Mouse (Mus musculus) megakaryocyte, embryonic 14.5 days (primary cell): ENCODE results near the gene Zfp592.

Experiments used
- FLI1 ChIP-seq: IDR thresholded peaks from 2 replicates; pipeline ENCODE4 v1.6.1; 2012; ENCODE audit warnings: low read length, inconsistent platforms, mixed read lengths
- GATA1 ChIP-seq: IDR thresholded peaks from 3 replicates; pipeline ENCODE4 v1.6.1; 2012; ENCODE audit warnings: mixed read lengths, low read length, inconsistent platforms, borderline replicate concordance

DNA sequence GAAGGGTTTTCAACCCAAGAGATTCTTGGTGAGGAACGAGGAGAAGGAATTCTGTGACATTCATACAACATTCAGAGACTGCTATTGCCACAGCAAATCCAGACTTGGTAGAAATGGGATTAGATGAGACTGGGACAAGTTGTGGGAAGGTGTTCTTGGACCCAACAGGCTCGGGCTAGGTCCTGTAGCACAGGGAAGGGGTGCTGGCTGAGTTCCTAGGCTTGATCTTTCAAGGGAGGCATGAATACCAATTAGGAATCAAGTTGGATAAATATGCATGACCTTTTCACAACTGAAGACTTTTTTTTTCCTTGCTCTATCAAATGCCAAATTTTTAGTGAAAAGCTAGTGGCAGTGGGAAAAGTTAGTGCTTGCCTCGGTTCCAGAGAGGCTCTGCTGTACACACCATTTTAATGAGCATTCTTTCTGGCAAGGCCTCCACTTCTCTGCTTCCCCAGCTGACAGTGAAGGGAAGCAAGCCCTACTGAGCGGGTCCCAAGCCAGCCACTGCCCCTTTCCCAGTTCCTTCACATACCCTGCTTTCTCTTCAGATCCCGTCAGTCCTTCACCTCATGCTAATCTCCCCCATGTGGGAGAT lies 49.6 kb downstream of the Zfp592 start:
- TF ChIP-seq GATA1 (no peak), FLI1 (no peak)
